Mouse (Mus musculus): Measurements from ENCODE around the gene Exoc2. TPM values are rescaled to one million over a fixed set of nuclear protein-coding genes. Genes with fewer than 3 reads are reported as not detected.

The Exoc2 gene
- 10 to 100 TPM; 40.5 to 40.9 TPM for total RNA-seq (2021)
- long read RNA-seq, experiment 1, full-length matches to known transcripts: 5 of 12 reads
- long read RNA-seq, experiment 1, partial matches to known transcripts: 4 of 12 reads
- long read RNA-seq, experiment 1, other reads (novel, unspliced or antisense): 3 of 12 reads
- long read RNA-seq, experiment 2, full-length matches to known transcripts: 13 of 23 reads
- long read RNA-seq, experiment 2, partial matches to known transcripts: 3 of 23 reads
- long read RNA-seq, experiment 2, other reads (novel, unspliced or antisense): 7 of 23 reads

- DNase-seq (ENCODE audit: low spot score in 2 of 2): peak; percentile 76 to 84
Measured at GRCm38 (mm10) chr13:30973501-30974246, at the start of gene Exoc2, which contains the start of gene Gm5447. TSS of gene Exoc2 (minus strand) at chr13:30974093. TSS of gene Gm5447 (plus strand) at chr13:30974204.

GRCm38 (mm10) chr13:31023664-31024063, 49.8 kb upstream of the Exoc2 start:
- DNase-seq (ENCODE audit: low spot score in 2 of 2): no peak

- no peak for DNase-seq (ENCODE audit: low spot score in 2 of 2)
Measured at GRCm38 (mm10) chr13:31021927-31022326, 48.0 kb upstream of the Exoc2 start.

GRCm38 (mm10) chr13:31021514-31021913, 47.6 kb upstream of the Exoc2 start:
- DNase-seq (ENCODE audit: low spot score in 2 of 2): no peak

GRCm38 (mm10) chr13:31017545-31017944, 43.7 kb upstream of the Exoc2 start:
- DNase-seq (ENCODE audit: low spot score in 2 of 2): no peak

GRCm38 (mm10) chr13:31004995-31005394, 31.1 kb upstream of the Exoc2 start:
- no peak for DNase-seq (ENCODE audit: low spot score in 2 of 2)

GRCm38 (mm10) chr13:31004458-31004857, 30.6 kb upstream of the Exoc2 start:
- DNase-seq (ENCODE audit: low spot score in 2 of 2): no peak

GRCm38 (mm10) chr13:30999799-31000198, 25.9 kb upstream of the Exoc2 start:
- no peak for DNase-seq (ENCODE audit: low spot score in 2 of 2)

GRCm38 (mm10) chr13:30997526-30998253, 23.8 kb upstream of the Exoc2 start:
- peak in 1 of 2 experiments; percentile 20 for DNase-seq (ENCODE audit: low spot score in 2 of 2)

GRCm38 (mm10) chr13:30994249-30994858, 20.5 kb upstream of the Exoc2 start:
- no peak for DNase-seq (ENCODE audit: low spot score in 2 of 2)

GRCm38 (mm10) chr13:30993819-30994218, 19.9 kb upstream of the Exoc2 start:
- peak; percentile 46 to 71 for DNase-seq (ENCODE audit: low spot score in 2 of 2)

GRCm38 (mm10) chr13:30990233-30990632, 16.3 kb upstream of the Exoc2 start:
- DNase-seq (ENCODE audit: low spot score in 2 of 2): no peak

GRCm38 (mm10) chr13:30989710-30990109, 15.8 kb upstream of the Exoc2 start:
- DNase-seq (ENCODE audit: low spot score in 2 of 2): no peak

- DNase-seq (ENCODE audit: low spot score in 2 of 2): no peak
Measured at GRCm38 (mm10) chr13:30987686-30988085, 13.8 kb upstream of the Exoc2 start.

GRCm38 (mm10) chr13:30986934-30987455, 13.1 kb upstream of the Exoc2 start:
- no peak for DNase-seq (ENCODE audit: low spot score in 2 of 2)

- peak in 1 of 2 experiments; percentile 31 for DNase-seq (ENCODE audit: low spot score in 2 of 2)
Measured at GRCm38 (mm10) chr13:30985598-30986466, 11.9 kb upstream of the Exoc2 start.

- DNase-seq (ENCODE audit: low spot score in 2 of 2): no peak
Measured at GRCm38 (mm10) chr13:30985275-30985597, 11.3 kb upstream of the Exoc2 start.

- DNase-seq (ENCODE audit: low spot score in 2 of 2): no peak
Measured at GRCm38 (mm10) chr13:30981666-30982065, 7.8 kb upstream of the Exoc2 start.

GRCm38 (mm10) chr13:30978224-30978623, 4.3 kb upstream of the Exoc2 start:
- DNase-seq (ENCODE audit: low spot score in 2 of 2): no peak

- no peak for DNase-seq (ENCODE audit: low spot score in 2 of 2)
Measured at GRCm38 (mm10) chr13:30976536-30977084, 2.7 kb upstream of the Exoc2 start.

Measured in layer of hippocampus, postnatal 14 days (tissue).